Mouse (Mus musculus): Measurements from ENCODE around the gene Zic4. TPM values are rescaled to one million over a fixed set of nuclear protein-coding genes. Genes with fewer than 3 reads are reported as not detected.
A peak's percentile ranks its signal among the peaks of the same experiment; 100 is the strongest.

Gene Zic4
- polyA plus RNA-seq, 1 experiment from 2014 or later: 43.0 TPM

DNA sequence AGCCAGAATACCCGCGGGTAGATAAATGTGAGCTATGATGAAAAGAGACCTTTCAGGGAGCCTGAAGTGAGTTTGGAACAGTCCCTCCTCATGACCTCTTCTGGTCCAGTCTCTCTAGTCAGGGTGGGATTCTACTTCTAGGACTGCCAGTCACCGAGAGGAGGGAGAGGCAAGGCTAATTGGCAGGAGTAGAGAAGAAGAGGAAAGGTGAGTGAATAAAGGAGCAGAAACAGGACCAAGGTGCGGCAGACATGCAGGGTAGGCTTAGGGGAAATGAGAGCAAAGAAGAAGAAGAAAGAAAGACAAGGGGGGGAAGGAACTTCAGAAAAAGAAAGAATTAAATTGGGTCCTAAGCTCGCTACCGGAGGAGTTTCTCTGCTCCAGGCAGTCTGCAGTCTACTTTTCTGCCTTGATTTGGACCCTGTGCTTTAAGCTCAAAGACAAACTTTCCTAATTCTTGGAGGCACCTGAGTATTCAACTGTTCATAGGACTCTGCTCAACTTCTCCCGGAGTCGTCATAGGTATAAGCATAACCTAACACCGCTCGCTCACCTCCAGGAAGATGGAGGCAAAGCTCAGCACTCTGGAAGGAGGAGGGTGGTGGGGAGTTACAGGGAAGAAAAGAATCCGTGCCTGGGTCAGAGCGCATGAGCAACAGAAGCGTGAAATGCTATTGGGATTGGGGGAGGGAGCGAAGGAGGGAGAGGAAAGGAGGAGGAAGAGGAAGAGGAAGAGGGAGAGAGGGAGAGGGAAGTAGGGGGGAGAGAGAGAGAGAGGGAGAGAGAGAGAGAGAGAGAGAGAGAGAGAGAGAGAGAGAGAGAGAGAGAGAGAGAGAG, 15.0 kb downstream of the Zic4 start:
- H3K27me3 ChIP-seq: peaks cover 86% of the 10 kb centered on the region
- no peaks in the 10 kb centered on the region for H3K9me3 ChIP-seq
- 5% methylated on average over 14 of the region's 14 CpGs for WGBS
- H3K36me3 ChIP-seq: no peaks in the 10 kb centered on the region
- H3K4me3 ChIP-seq: peak overlapping the region; percentile 51
- H3K27ac ChIP-seq (replicated peaks): peak overlapping the region; percentile 98
- H3K4me1 ChIP-seq (replicated peaks): peaks cover 24% of the 10 kb centered on the region
- peak overlapping the region; percentile 75 for H3K4me2 ChIP-seq
- peak; percentile 38 for ATAC-seq (ENCODE audit: low read depth)
- H3K9ac ChIP-seq: peak overlapping the region; percentile 82

DNA sequence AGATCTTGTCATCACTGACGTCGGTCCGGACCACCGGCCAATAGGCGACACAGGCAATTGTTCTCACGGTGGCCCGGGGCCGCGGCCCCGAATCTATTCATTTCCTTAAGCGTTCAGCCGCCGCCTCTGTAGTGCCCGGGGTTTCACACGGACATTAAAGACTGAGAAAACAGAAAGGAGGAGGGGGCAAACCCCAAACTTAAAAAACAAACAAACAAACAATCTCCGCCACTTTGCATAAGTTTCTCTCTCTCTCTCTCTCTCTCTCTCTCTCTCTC, 15.6 kb downstream of the Zic4 start:
- Histone ChIP-seq H3K27me3 (peaks cover 86% of the 10 kb centered on the region), H3K27ac (replicated peaks) (peak overlapping the region; percentile 98), H3K9ac (peak overlapping the region; percentile 82), H3K4me1 (replicated peaks) (peaks cover 30% of the 10 kb centered on the region), H3K9me3 (no peaks in the 10 kb centered on the region), H3K4me2 (peak overlapping the region; percentile 75), H3K4me3 (peak overlapping the region; percentile 51), H3K36me3 (no peaks in the 10 kb centered on the region)
- ATAC-seq (ENCODE audit: low read depth): peak; percentile 44
- WGBS: under 1% methylated on average over 16 of the region's 16 CpGs

DNA sequence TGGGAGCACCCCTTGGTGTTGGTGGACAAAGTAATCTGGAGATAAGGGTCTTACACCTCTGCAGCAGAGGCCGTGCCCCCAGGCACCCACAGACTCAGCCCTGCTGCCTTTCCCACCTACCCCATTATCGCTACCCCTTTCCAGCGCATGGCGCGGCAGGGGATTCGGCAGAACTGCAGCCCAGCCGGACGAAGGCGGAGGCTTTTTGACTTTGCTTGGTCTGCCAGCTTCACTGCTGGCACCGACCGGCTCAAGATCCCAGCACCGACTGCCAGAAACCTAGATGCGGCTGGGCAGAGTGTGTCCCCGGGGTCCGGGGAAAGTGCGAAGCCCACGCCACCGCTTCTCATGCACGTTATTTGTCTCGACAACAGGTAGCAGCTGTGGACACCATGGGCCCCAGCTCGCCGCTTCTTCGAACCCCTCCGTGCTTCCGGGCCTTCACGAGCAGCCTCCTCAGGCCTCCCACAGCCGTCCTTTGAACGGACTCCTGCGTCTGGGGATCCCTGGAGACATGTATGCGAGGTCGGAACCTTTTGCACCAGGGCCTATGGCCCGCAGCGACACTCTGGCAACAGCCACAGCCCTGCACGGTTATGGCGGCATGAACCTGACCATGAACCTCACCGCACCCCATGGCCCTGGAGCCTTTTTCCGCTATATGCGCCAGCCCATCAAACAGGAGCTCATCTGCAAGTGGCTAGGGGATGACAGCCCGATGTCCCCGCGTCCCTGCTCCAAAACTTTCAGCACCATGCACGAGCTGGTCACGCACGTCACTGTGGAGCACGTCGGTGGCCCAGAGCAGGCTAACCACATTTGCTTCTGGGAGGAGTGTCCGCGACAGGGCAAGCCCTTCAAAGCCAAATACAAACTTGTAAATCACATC, 16.4 kb downstream of the Zic4 start:
- peak overlapping the region; percentile 82 for H3K9ac ChIP-seq
- H3K9me3 ChIP-seq: no peaks in the 10 kb centered on the region
- H3K4me3 ChIP-seq: peak overlapping the region; percentile 51
- peaks cover 86% of the 10 kb centered on the region for H3K27me3 ChIP-seq
- peak overlapping the region; percentile 75 for H3K4me2 ChIP-seq
- no peaks in the 10 kb centered on the region for H3K36me3 ChIP-seq
- H3K4me1 ChIP-seq (replicated peaks): peaks cover 32% of the 10 kb centered on the region
- under 1% methylated on average over 48 of the region's 48 CpGs for WGBS
- ATAC-seq (ENCODE audit: low read depth): no peak
- peak overlapping the region; percentile 98 for H3K27ac ChIP-seq (replicated peaks)

DNA sequence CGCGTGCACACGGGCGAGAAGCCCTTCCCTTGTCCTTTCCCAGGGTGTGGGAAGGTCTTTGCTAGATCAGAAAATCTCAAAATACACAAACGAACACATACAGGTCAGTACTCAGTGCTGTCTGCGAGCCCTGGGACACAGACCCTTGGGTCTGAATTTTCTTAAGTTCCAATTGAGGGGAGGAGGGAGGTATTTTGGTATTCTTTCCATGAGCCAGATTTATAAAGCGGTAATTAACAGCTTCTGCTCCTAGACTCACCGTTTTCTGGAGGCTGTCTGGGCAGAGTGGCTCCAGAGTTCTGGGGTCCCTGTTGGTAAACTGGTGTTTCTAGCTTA, 17.1 kb downstream of the Zic4 start:
- Histone ChIP-seq H3K9ac (peak overlapping the region; percentile 82), H3K27ac (replicated peaks) (peak overlapping the region; percentile 98), H3K4me2 (peak overlapping the region; percentile 75), H3K4me1 (replicated peaks) (peaks cover 38% of the 10 kb centered on the region), H3K4me3 (peak overlapping the region; percentile 51), H3K27me3 (peaks cover 86% of the 10 kb centered on the region), H3K9me3 (no peaks in the 10 kb centered on the region), H3K36me3 (no peaks in the 10 kb centered on the region)
- WGBS: 0% methylated on average over 8 of the region's 8 CpGs
- no peak for ATAC-seq (ENCODE audit: low read depth)

DNA sequence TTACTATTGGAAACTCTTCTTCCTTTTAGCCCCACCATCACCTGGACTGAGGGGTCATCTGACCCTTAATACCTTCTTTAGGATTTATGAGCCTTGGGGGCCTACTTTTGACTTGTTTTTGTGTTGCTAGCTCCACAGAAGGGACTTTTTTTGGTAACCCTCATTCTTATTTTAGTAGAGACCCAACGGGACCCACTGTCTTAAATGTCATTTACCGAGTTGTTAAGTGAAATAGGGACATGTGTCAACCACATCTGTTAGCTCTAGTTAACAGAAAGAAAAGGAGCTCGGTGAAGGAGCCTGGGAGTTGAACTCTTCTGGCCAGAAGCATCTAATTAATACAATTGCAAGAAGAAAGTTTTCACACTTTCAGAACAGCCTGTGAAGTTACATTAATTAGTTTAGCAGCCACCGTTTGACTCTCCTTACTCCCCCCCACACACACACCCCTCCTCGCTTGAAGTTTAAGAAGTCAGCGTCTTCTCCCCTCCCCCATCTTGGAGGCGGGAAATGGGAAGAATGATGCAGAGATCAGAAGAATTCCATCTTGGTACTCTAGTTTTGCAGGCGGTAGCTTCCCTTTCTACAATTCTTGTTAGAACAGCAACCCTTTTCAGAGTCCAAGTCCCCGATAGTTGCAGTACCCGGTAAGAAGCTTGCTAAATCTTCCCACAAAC, 17.7 kb downstream of the Zic4 start:
- Histone ChIP-seq H3K9ac (peak overlapping the region; percentile 82), H3K27me3 (peaks cover 85% of the 10 kb centered on the region), H3K9me3 (no peaks in the 10 kb centered on the region), H3K36me3 (no peaks in the 10 kb centered on the region), H3K4me2 (peak overlapping the region; percentile 75), H3K27ac (replicated peaks) (peak overlapping the region; percentile 98), H3K4me3 (peak overlapping the region; percentile 51), H3K4me1 (replicated peaks) (peaks cover 44% of the 10 kb centered on the region)
- no peak for ATAC-seq (ENCODE audit: low read depth)
- WGBS: 2% methylated on average over 10 of the region's 10 CpGs

DNA sequence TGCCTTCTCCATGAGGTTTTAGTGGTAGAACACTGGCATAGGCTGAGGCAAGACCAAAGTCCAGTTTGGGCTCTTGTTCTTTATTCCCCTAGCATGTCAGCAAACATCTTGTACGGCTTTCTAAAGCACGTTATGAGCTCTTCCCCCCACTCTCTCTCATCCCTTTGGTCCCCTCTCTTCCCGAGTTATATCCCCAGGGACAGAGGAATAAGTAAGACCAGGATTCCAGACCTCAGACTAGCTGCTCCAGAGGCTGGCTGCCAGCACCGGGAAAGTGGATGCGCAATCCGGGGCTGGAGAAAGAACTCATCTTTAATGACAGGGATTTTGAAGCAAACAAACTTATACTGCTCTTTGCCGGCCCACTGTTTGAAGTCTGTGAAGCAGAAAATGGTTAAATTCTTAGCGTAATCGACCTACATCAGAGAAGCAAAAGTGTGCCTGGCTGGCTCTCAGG, 18.3 kb downstream of the Zic4 start:
- H3K4me3 ChIP-seq: peak overlapping the region; percentile 51
- under 1% methylated on average over 9 of the region's 9 CpGs for WGBS
- peak overlapping the region; percentile 75 for H3K4me2 ChIP-seq
- no peak for ATAC-seq (ENCODE audit: low read depth)
- H3K4me1 ChIP-seq (replicated peaks): peaks cover 50% of the 10 kb centered on the region
- H3K36me3 ChIP-seq: no peaks in the 10 kb centered on the region
- peaks cover 86% of the 10 kb centered on the region for H3K27me3 ChIP-seq
- H3K9me3 ChIP-seq: no peaks in the 10 kb centered on the region
- peak overlapping the region; percentile 98 for H3K27ac ChIP-seq (replicated peaks)
- peak overlapping the region; percentile 82 for H3K9ac ChIP-seq

DNA sequence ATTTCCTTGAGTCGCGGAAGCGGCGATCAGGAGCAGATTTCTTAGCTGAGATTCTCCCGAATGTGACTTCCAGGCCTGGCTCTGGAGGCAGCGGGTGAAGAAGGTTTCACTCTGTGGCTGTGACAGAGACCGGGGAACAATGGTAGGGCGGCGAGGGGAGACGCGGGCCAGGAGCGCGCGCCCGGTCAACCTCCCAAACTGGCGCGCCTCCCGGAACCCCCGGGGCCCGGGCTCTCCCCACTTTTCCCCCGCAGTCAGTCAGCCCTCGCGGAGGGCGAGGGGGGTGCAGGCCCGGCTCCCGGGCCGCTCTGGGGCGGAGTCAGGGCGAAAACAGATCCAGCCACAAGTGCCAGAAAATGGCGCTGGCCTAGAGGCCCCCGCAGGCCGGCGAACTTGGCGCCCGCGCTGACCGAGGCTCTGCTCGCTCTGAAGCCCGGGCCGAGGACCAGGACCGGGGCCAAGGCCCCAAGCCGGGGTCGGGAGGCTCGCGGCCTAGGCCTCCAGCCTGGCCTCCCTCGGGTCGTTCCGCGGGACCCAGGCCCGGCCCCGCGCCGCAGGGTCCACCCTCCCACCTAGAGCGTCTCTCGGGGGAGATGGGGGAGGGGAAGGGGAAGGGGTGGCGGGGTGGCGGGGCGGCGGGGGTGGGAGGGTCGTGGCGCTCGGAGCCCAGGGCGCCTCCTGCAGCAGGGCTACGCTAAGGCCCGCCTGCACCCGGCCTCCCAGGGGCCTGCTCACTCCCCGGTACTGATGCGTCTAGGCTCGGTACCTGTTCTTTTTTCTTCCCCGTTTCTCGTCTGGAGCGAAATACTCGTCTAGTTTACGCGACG, 19.3 kb downstream of the Zic4 start:
- Histone ChIP-seq H3K27me3 (peaks cover 86% of the 10 kb centered on the region), H3K36me3 (no peaks in the 10 kb centered on the region), H3K4me3 (peak overlapping the region; percentile 51), H3K9me3 (no peaks in the 10 kb centered on the region), H3K4me2 (peak overlapping the region; percentile 75), H3K4me1 (replicated peaks) (peaks cover 58% of the 10 kb centered on the region), H3K9ac (peak overlapping the region; percentile 82), H3K27ac (replicated peaks) (peak overlapping the region; percentile 98)
- peak; percentile 42 for ATAC-seq (ENCODE audit: low read depth)
- WGBS: under 1% methylated on average over 54 of the region's 76 CpGs

DNA sequence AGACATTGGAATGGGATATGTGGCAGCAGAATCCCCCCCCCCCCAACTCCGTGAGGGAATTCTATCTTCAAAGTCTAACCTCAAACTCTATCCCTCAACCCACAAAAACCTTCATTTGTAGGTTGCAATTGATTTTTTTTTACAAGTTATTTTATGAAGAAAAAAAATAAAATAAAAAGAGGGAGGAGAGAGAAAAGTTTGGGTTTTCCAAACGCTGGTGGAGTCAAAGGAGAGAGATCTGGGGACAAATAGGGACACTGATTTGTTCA, 19.8 kb downstream of the Zic4 start:
- Histone ChIP-seq H3K27me3 (peaks cover 84% of the 10 kb centered on the region), H3K9me3 (no peaks in the 10 kb centered on the region), H3K4me2 (peak overlapping the region; percentile 75), H3K27ac (replicated peaks) (peak overlapping the region; percentile 98), H3K4me3 (peak overlapping the region; percentile 51), H3K4me1 (replicated peaks) (peaks cover 55% of the 10 kb centered on the region), H3K36me3 (no peaks in the 10 kb centered on the region), H3K9ac (peak overlapping the region; percentile 82)
- ATAC-seq (ENCODE audit: low read depth): no peak
- WGBS: 2% methylated on average over 2 of the region's 2 CpGs

DNA sequence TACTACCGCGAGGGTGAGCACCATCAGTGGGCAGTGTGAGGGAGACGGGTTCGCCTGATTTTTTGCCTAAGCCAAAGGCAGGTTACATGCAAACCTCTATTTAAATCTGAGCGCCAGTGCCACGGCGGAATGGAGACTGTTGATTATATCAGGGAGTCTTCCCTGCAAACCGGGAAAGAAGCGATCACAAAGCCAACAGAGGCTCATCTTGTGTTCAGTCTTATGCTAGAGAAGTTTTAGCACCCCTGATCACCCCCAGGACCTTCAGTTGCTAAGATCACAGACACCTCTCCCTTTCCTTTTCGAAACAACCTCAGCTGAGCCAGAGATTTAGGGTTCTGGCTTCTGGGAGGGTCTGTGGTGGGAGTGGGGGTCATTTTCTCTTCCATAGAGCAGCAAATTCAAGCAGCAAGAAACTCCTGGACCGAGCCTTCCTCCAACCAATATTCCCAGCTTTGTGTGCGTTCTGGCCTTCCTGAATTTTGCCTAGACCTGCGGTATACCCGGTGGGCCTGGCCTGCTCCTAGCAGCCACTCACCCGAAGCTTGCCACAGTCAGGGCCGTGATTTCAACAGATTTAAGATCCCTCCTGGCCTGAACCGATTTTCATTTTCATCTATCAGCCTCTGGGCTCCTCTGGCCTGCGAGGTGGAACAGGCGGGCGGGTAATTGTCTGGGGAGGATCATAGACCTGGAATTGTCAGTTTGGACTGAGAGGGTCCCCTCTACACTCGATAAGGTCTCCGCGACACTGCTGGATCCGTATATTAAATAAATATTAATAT, 20.4 kb downstream of the Zic4 start:
- H3K9ac ChIP-seq: peak overlapping the region; percentile 82
- no peaks in the 10 kb centered on the region for H3K9me3 ChIP-seq
- H3K36me3 ChIP-seq: no peaks in the 10 kb centered on the region
- 3% methylated on average over 24 of the region's 24 CpGs for WGBS
- H3K27ac ChIP-seq (replicated peaks): peak overlapping the region; percentile 98
- peak overlapping the region; percentile 75 for H3K4me2 ChIP-seq
- peak overlapping the region; percentile 51 for H3K4me3 ChIP-seq
- no peak for ATAC-seq (ENCODE audit: low read depth)
- peaks cover 85% of the 10 kb centered on the region for H3K27me3 ChIP-seq
- peaks cover 58% of the 10 kb centered on the region for H3K4me1 ChIP-seq (replicated peaks)

DNA sequence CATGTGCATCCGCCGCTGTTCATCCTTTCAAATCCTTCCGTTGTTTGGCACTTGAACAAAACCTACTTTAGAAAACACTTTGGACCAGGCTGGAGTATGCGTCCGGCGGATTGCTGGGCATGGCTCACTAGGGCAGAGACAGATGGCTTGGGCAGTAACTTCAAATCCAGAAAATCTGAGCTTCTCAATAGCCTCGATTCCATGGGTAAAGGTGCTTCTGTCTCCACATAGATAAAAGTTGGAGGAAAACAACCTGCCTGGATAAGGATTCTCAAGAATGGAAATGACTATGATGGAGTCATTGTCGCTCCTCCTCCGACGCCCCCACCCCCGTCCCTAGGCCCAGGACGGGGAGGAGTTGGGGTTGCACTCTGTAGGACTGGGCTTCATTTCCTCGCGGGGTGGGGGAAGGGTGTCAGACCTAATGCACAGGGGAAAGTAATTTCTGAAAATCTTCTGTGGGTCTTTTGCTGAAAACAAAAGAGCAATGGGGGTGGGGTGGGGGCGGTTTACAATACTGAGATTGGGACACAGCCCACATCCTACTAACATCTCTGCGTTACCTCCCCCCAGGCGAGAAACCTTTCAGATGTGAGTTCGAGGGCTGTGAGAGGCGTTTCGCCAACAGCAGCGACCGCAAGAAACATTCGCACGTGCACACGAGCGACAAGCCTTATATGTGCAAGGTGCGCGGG, 21.4 kb downstream of the Zic4 start:
- H3K4me3 ChIP-seq: peak overlapping the region; percentile 51
- under 1% methylated on average over 28 of the region's 28 CpGs for WGBS
- H3K27me3 ChIP-seq: peaks cover 86% of the 10 kb centered on the region
- ATAC-seq (ENCODE audit: low read depth): peak; percentile 40
- peak overlapping the region; percentile 82 for H3K9ac ChIP-seq
- peak overlapping the region; percentile 75 for H3K4me2 ChIP-seq
- peak overlapping the region; percentile 98 for H3K27ac ChIP-seq (replicated peaks)
- H3K4me1 ChIP-seq (replicated peaks): peaks cover 60% of the 10 kb centered on the region
- H3K9me3 ChIP-seq: no peaks in the 10 kb centered on the region
- no peaks in the 10 kb centered on the region for H3K36me3 ChIP-seq
